Mouse (Mus musculus): Measurements from ENCODE around the gene Tmem201.

DNA sequence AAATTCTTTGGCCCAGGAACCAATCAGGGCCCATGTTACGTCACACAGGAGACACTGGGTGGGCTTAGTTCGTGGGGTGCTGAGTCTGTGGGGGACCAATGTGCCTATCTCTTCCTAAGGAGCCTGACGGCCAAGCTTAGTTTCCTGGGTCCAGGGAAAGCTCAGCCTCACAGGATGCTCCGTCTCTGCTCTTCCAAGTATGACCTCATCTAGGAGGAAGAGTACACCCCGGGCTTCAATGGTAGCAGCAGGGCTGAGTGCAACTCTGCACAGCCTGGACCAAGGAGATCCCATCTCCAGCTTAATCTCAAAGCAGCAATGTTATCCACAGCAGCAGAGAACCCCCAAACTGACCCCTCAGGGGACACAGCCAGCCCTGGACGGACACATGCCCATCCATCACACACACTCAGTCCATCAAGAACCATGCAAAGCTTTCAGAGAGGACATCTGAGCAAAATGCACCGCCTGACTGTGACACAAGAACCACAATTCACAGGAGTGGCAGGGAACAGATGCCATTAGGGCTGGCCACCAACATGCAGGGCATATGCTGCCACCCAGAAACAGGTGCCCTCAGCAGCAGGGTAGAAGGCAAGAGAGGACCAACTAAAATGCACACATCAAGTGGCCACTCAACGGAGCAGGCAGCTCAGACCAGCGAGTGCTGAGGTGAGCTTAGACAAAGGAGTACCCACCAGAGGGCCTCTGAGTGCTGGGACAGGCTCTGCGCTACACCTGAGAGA, 2.9 kb downstream of the Tmem201 start:
- no peak for TF ChIP-seq CTCF (IDR thresholded peaks at IDR 0.05; ENCODE audit: control insufficient read depth, insufficient read depth, insufficient read length)
- no peak for TF ChIP-seq FOSL1 (IDR thresholded peaks at IDR 0.05; ENCODE audit: insufficient read depth, low read length, poor library complexity, severe bottlenecking)
- no peak for TF ChIP-seq MAX (IDR thresholded peaks at IDR 0.05)
- TF ChIP-seq USF1 (IDR thresholded peaks at IDR 0.05; ENCODE audit: low read depth) = no peak
- no peak for TF ChIP-seq MYOG (IDR thresholded peaks at IDR 0.05; ENCODE audit: control insufficient read depth, extremely low read depth, insufficient read length)
- no peak for TF ChIP-seq MYOD1 (IDR thresholded peaks at IDR 0.05; ENCODE audit: control insufficient read depth, insufficient read length, low read depth)
